Mouse (Mus musculus) ES-E14 (cell line): ENCODE measurements at regions not wholly inside any gene's neighbourhood (a gene's known extent, or its start where the extent isn't known, plus 50 kb on each side); places are given as distances from the start of the nearest gene placed in this dataset.

ENCODE experiments used
- DNase-seq: peaks from one replicate; pipeline ENCODE4 v3.0.0-alpha.2; 2013; ENCODE audit warnings: low read depth, low spot score
- H3K27ac ChIP-seq: 2 replicates; pipeline ENCODE4 v1.5.1; 2012; ENCODE audit warnings: low read depth, mild to moderate bottlenecking, low read length, moderate library complexity, mixed read lengths; ENCODE audit not compliant: poor library complexity, insufficient read depth, severe bottlenecking
- H3K36me3 ChIP-seq: 2 replicates; pipeline ENCODE4 v1.6.1; 2012; ENCODE audit warnings: mild to moderate bottlenecking, low read length, moderate library complexity, mixed read lengths; ENCODE audit not compliant: control insufficient read depth, poor library complexity, insufficient read depth, severe bottlenecking
- H3K4me1 ChIP-seq, 2 experiments: fragments of 150-350 bp in 1 of 2; sonication (generic) in 1 of 2; 2 replicates each; pipeline ENCODE4 v1.6.1; 2012; ENCODE audit warnings: low read length in 2 of 2, mild to moderate bottlenecking in 1 of 2, mixed read lengths in 1 of 2; ENCODE audit not compliant: control insufficient read depth in 2 of 2, insufficient read depth in 2 of 2, poor library complexity in 1 of 2
- H3K4me3 ChIP-seq, 2 experiments: fragments of 150-350 bp in 1 of 2; sonication (generic) in 1 of 2; 2 replicates each; pipeline ENCODE4 v1.5.1; 2012; ENCODE audit warnings: low read length in 2 of 2, low read depth in 1 of 2, mild to moderate bottlenecking in 1 of 2, mixed read lengths in 1 of 2; ENCODE audit not compliant: insufficient read depth in 1 of 2, poor library complexity in 1 of 2, severe bottlenecking in 1 of 2
- H3K9ac ChIP-seq: 2 replicates; pipeline ENCODE4 v1.6.1; 2012; ENCODE audit warnings: low read depth, mild to moderate bottlenecking, low read length, mixed read lengths; ENCODE audit not compliant: poor library complexity, insufficient read depth, severe bottlenecking
- H3K9me3 ChIP-seq: fragments of 150-350 bp; sonication (generic); 2 replicates; pipeline ENCODE4 v1.6.1; 2012; ENCODE audit warnings: low read depth, mild to moderate bottlenecking, low read length; ENCODE audit not compliant: control insufficient read depth, insufficient read depth
- CHD2 ChIP-seq: IDR thresholded peaks from 2 replicates; pipeline ENCODE4 v1.6.1; 2014; ENCODE audit warnings: mild to moderate bottlenecking, low read depth, low read length, inconsistent platforms
- HCFC1 ChIP-seq: IDR thresholded peaks from 2 replicates; pipeline ENCODE4 v1.6.1; 2012; ENCODE audit warnings: low read length, inconsistent platforms, borderline replicate concordance; ENCODE audit not compliant: insufficient read depth
- MAFK ChIP-seq: IDR thresholded peaks from 2 replicates; pipeline ENCODE4 v1.6.1; 2014; ENCODE audit warnings: mild to moderate bottlenecking, low read depth, low read length, inconsistent platforms; ENCODE audit not compliant: insufficient read depth
- ZC3H11A ChIP-seq: IDR thresholded peaks from 2 replicates; pipeline ENCODE4 v1.6.1; 2012; ENCODE audit warnings: low read depth, mild to moderate bottlenecking, inconsistent platforms, low read length, borderline replicate concordance
- ZNF384 ChIP-seq: IDR thresholded peaks from 2 replicates; pipeline ENCODE4 v1.6.1; 2012; ENCODE audit warnings: low read depth, low read length, inconsistent platforms
- in situ Hi-C, 2 experiments: fragments of 600-800 bp; cut with MboI; formaldehyde crosslinking; loops; one replicate each; pipeline ENCODE4 v1.15.1; 2025; ENCODE audit warnings: low sequenced_read_pairs in 2 of 2, inconsistent platforms in 1 of 2; ENCODE audit not compliant: unreplicated experiment in 2 of 2

GRCm38 (mm10) chr6:55609053-55609452 is 72.0 kb downstream of the Neurod6 start:
- no peak overlapping the region for H3K27ac ChIP-seq
- H3K36me3 ChIP-seq, result no peaks in the 10 kb centered on the region
- H3K4me1 ChIP-seq, result no peaks in the 10 kb centered on the region
- DNase-seq, result no peak
- H3K9ac ChIP-seq, result no peak overlapping the region
- in situ Hi-C loops, result no loop called here
- H3K9me3 ChIP-seq, result no peaks in the 10 kb centered on the region
- H3K4me3 ChIP-seq, result no peak overlapping the region
- TF ChIP-seq HCFC1, result no peak
- no peak for TF ChIP-seq MAFK
- TF ChIP-seq ZNF384, result no peak
- no peak for TF ChIP-seq CHD2
- no peak for TF ChIP-seq ZC3H11A

GRCm38 (mm10) chr6:55597088-55597487 is 84.0 kb downstream of the Neurod6 start:
- TF ChIP-seq ZNF384 (no peak), ZC3H11A (no peak), HCFC1 (no peak), MAFK (no peak), CHD2 (no peak)
- no peak overlapping the region for H3K4me3 ChIP-seq
- DNase-seq, result no peak
- in situ Hi-C loops, result no loop called here
- H3K4me1 ChIP-seq, result no peaks in the 10 kb centered on the region
- no peaks in the 10 kb centered on the region for H3K9me3 ChIP-seq
- no peaks in the 10 kb centered on the region for H3K36me3 ChIP-seq
- H3K27ac ChIP-seq, result no peak overlapping the region
- no peak overlapping the region for H3K9ac ChIP-seq

- no peak for DNase-seq
- Histone ChIP-seq H3K4me3 (no peak overlapping the region), H3K9ac (no peak overlapping the region), H3K36me3 (no peaks in the 10 kb centered on the region), H3K9me3 (no peaks in the 10 kb centered on the region), H3K4me1 (no peaks in the 10 kb centered on the region), H3K27ac (no peak overlapping the region)
- TF ChIP-seq MAFK (no peak), HCFC1 (no peak), ZNF384 (no peak), CHD2 (no peak)
- in situ Hi-C loops, result no loop called here
Observed at GRCm38 (mm10) chr6:55592126-55592525, 88.9 kb downstream of the Neurod6 start.

GRCm38 (mm10) chr6:55581106-55581505 is 100.0 kb downstream of the Neurod6 start:
- H3K36me3 ChIP-seq, result no peaks in the 10 kb centered on the region
- H3K4me1 ChIP-seq, result no peaks in the 10 kb centered on the region
- in situ Hi-C loops, result no loop called here

GRCm38 (mm10) chr6:55580036-55580435 is 101.0 kb downstream of the Neurod6 start:
- no peaks in the 10 kb centered on the region for H3K36me3 ChIP-seq
- no peak for DNase-seq
- no peak overlapping the region for H3K27ac ChIP-seq
- H3K9me3 ChIP-seq, result no peaks in the 10 kb centered on the region
- TF ChIP-seq CHD2 (no peak), ZC3H11A (no peak), ZNF384 (no peak), MAFK (no peak), HCFC1 (no peak)
- in situ Hi-C loops, result no loop called here
- no peaks in the 10 kb centered on the region for H3K4me1 ChIP-seq
- no peak overlapping the region for H3K9ac ChIP-seq
- H3K4me3 ChIP-seq, result no peak overlapping the region

More at GRCm38 (mm10) chr6:55581106-55581505, 100.0 kb downstream of the Neurod6 start:
- Histone ChIP-seq H3K9ac (no peak overlapping the region), H3K9me3 (no peaks in the 10 kb centered on the region), H3K27ac (no peak overlapping the region), H3K4me3 (no peak overlapping the region)
- DNase-seq, result no peak
- TF ChIP-seq HCFC1, result no peak
- TF ChIP-seq ZNF384, result no peak
- no peak for TF ChIP-seq MAFK
- no peak for TF ChIP-seq CHD2
- TF ChIP-seq ZC3H11A, result no peak
